Mouse (Mus musculus) ES-E14 (cell line): Measurements from ENCODE around the gene Synj1.

Experiments
- CHD2 ChIP-seq: IDR thresholded peaks from 2 replicates; pipeline ENCODE4 v1.6.1; 2014; ENCODE audit warnings: mild to moderate bottlenecking, low read depth, low read length, inconsistent platforms
- MAFK ChIP-seq: IDR thresholded peaks from 2 replicates; pipeline ENCODE4 v1.6.1; 2014; ENCODE audit warnings: mild to moderate bottlenecking, low read depth, low read length, inconsistent platforms; ENCODE audit not compliant: insufficient read depth
- ZC3H11A ChIP-seq: IDR thresholded peaks from 2 replicates; pipeline ENCODE4 v1.6.1; 2012; ENCODE audit warnings: low read depth, mild to moderate bottlenecking, inconsistent platforms, low read length, borderline replicate concordance
- ZNF384 ChIP-seq: IDR thresholded peaks from 2 replicates; pipeline ENCODE4 v1.6.1; 2012; ENCODE audit warnings: low read depth, low read length, inconsistent platforms

- no peak for TF ChIP-seq ZNF384
- no peak for TF ChIP-seq ZC3H11A
- no peak for TF ChIP-seq CHD2
- TF ChIP-seq MAFK = no peak
These were observed 19.6 kb upstream of the Synj1 start for GRCm38 (mm10) chr16:91030751-91031150.
